Mouse (Mus musculus) induced T-regulatory cell, adult 2 months (primary cell): ENCODE data around the gene Gm44790.

Experiments
- DNase-seq: peaks from one replicate; pipeline ENCODE4 v3.0.0-alpha.2; 2012; ENCODE audit warnings: low read depth

Gene Gm44790

DNA sequence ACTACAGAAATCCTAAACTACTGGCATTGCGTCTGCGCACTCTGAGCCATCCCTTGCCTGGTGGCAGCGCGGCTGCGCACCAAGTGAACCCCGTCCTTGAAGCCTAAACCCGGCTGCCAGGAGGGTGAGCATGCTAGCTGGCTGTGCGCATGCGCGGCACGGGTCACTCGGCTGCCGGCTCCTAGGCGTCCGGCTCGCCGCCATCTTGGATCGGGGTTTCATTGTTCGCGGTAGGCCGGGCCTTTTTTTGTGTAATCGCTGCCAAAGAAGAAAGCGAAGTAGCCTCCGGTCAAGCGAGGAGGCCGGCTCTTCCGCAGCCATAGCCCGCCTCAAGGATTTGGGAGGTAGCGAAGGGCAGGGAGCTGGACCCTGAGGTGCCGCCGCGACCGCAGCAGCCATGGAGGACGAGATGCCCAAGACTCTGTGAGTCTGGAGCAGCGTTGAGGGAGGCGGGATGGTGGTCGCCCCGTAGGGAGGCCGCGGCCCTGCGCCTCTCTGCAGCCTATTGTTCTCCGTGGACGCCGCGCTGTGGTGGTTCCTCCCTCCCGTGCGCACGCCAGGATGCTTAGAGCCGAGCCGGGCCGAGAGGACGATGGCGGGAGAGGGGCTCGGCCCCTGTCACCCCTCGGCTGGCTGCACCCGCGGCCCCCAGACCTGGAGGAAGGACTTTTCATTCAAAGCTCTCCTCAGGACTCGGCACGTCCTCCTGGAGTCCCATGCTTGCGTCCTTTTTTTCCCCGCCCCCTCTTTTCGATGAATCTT lies 22.2 kb upstream of the Gm44790 start, which contains the start of gene Tia1:
Gene Tia1, plus strand, starts transcription at position 120 of the 762 bp plus-strand sequence.
- DNase-seq, result peak; percentile 98

DNA sequence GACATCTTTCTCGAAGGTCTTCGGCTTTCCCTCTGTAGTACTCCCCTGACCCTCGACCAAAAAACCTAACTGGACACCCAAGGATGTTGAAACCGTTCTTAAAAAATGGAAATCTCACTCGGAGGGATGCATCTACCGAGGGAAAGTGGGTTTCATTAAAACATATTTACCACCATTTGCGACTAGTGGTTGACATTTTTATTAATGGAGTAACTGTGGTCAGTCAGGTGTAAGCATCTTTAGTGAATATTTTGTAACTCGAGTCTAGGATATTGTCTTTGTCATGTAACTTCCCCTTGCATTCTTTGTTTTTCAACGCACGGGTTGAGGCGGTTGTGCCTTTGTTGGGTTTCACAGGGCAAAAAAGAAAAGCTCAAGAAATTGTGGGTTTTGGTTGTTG lies 21.5 kb upstream of the Gm44790 start:
- peak; percentile 57 for DNase-seq

DNA sequence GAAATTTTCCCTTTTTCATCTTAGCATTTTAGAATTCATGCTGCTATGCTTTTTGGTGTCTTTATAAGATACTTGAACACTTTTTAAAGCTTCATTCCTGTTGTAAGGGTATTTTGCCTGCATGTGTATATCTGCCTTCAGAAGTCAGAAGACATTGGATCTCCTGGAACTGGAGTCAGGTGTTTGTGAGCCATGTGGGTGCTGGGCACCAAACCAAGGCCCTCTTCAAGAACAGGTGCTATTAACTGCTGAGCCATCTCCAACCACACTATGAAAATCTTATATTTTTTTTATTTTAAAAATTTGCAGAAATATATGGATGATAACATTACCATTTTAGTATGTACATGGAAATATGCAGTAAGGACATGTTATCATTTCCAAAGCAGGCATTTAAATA lies 20.2 kb upstream of the Gm44790 start:
- no peak for DNase-seq

DNA sequence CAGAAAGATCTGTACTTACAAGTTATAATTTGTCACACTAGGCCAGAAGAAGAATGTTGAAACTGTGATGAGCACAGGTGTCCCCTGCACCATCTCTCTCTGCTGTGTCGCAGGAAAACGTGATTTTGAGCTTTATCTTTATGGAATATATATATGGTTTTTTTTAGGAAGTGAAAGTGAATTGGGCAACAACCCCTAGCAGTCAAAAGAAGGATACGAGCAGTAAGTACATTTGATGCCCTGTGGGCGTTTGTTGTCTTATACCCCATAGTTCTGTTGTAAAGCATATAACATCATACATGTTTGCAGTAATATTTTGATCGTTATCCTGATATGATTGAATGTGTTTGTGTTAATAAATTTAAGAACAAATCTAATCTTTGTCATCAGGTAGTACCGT lies 7.7 kb upstream of the Gm44790 start:
- DNase-seq, result no peak

DNA sequence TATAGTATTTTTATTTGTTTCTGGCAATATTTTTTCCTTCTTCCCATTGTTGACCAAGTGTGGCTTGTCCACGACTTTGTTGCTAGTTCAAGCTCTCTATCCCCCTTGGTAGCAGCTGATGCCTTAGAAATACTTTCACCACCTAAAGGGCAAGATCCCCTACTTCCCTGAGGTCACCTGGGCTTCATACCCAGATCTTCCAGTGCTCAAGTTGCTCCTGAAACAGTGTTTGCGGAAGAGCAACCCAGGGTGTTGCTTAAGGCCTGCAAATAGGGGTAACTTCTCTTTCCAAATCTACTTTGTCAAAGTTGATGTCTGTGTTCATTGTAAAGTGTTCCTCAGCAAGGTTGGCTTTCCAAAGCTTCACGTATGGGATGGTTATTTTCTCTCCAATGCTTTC lies 7.2 kb upstream of the Gm44790 start:
- DNase-seq, result no peak

DNA sequence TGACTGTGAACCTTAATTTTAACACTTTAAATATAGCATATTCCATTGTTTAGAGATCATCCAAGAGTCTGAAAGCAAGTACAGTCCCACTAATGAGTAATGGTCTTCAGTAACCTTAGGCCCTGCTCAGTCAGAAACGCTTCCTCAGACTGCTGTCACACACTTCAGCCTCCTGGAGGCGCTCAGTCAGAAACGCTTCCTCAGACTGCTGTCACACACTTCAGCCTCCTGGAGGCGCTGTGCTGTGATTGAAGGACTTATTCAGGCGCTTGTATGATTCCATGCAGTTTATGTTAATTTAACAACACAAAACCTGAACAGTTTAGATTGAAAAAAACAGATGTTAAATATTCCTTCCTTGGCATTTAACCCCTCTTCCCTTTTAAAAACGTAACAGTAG lies 6.0 kb upstream of the Gm44790 start:
- peak; percentile 67 for DNase-seq

DNA sequence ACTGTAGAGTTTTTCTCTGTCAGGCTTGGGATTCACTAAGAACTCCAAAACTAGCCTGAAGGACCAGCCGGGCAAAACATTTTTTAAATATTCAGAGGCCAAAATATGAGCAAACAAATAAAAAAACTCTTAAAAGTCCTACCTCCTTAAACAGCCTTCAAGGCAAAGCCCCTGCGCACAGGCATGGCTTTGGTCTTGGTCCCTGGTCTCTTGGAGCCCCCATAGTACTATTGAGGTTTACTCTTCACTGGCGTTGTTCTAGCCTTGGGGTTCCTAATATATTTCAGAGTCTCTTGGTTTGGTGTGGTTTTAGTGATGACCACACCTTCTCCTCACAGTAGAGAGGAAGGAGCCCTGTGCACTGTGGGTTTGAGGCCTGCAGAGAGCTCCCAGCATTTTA lies 5.1 kb downstream of the Gm44790 start:
- no peak for DNase-seq

DNA sequence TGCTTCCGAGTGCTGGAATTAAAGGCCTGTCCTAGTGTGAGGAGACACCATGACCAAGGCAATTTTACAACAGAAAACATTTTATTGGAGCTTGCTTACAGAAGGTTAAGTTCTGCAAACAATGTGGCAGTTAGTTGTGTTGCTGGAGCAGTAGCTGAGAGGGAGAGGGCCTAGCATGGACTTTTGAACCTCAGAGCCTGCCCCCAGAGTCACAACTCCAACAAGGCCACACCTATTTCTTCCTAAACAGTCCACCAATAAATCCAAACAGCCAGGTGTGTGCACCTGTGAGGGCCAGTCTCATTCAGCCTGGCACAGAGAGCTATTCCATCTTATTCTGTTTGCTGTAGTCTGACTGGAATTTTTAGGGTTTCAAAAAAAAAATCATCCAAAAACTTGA lies 7.2 kb downstream of the Gm44790 start:
- DNase-seq, result no peak

DNA sequence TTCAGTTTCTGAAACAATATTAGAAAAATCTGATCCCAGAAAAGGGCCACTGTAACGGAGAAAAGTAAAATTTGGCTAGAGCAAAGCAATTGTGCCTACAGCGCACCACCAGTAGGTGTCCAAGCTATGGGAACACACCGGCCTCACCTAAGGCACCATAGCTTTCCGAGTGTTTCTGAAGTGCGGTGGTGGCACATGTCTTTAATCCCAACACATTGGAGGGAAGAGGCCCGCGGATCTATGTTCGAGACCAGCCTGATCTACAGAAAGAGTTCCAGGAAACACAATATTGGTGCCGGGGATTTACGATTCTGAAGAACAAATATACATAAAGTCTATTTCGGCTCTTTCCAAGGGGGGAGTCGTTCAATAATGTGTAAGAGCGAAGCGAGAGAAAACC lies 11.3 kb downstream of the Gm44790 start:
- DNase-seq, result peak; percentile 82

DNA sequence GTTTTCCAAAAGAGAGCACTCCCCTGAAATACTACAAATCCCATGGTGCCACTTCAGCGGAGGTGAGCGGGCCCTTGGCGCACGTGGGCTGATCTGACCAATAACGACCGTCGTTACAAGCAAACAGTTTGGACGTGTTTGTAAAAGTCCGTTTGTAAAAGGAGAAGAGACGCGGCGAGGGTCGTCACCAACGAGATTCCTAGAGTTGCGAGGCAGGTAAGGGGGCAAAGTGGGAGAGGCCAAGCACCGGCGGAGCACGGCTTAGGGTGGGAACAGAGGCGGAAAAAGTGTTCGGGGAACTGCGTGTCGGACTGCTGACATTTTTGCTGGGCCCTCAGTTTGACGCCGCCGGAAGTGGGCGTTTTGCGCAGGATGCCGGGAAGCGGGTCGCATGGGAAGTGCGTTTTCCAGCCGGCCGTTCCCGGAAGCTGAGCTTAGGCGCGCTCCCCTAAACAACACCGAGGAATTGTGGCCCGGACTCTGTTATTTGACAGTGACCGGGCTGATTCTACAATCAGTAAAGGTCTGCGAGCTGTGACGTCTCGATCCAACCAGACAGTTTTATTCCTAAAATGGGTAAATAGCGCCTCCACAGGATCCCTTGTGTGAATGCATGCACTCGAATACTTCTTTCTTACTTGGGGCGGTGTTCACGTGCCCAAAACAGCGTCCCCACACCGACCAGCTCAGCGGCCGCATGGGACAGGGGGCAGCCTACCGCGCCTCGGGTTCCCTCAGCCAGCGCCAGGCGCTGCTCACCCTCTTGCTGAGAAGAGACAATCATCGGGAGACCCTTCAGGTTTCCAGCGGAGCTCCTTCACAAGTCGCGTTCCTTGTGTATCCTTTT lies 12.0 kb downstream of the Gm44790 start, which contains the start of gene C87436:
Gene C87436, plus strand, starts transcription at position 103 of the 847 bp plus-strand sequence.
- peak; percentile 98 for DNase-seq

DNA sequence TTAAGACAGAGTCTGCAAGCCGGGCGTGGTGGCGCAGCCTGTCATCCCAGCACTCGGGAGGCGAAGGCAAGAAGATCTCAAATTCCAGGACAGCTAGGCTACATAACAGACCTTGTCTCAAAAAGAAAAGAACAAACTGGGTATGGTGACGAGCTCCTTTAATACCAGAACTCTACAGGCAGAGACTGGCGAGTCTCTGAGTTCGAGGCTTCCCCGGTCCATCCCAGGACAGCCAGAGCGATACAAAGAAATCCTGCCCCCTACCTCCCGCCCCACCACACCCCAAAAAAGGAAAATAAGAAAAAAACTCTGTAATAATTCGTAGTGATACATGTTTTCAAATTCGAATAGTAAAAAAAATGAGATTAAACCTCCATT lies 12.7 kb downstream of the Gm44790 start:
- DNase-seq, result no peak

DNA sequence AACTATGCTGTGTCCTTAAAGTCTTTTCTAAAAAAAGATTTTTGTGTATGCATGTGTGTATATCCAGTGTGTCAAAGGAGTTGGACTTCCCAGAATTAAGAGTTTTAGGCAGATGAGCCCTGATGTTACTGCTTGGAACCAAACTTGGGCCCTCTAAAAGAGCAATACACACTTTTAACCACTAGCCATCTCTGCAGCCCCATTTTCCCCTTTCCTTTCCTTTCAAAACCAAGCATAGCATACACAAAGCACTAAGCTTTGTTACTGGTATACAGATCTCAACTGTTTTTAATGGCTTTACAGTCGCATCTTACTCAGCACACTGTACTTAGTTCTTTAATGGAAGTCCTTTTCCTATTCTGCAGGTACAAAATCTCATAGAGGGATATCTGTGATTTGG lies 13.1 kb downstream of the Gm44790 start:
- peak; percentile 33 for DNase-seq

DNA sequence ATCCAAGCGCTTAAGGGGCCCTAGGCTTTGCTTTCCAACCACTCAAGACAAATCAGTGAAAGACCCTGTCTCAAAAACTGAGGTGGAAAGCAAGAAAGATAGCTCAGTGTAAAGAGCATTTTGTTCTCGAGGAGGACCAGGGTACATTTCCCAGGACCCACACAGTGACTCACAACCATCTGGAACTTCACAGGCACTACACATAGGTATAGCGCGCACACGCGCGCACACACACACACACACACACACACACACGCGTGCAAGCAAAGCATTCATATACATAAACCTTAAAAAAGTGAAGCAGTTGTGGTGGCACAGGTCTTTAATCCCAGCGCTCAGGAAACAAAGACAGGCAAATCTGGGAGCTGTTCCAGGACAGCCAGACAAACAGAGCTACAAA lies 15.1 kb downstream of the Gm44790 start:
- no peak for DNase-seq

DNA sequence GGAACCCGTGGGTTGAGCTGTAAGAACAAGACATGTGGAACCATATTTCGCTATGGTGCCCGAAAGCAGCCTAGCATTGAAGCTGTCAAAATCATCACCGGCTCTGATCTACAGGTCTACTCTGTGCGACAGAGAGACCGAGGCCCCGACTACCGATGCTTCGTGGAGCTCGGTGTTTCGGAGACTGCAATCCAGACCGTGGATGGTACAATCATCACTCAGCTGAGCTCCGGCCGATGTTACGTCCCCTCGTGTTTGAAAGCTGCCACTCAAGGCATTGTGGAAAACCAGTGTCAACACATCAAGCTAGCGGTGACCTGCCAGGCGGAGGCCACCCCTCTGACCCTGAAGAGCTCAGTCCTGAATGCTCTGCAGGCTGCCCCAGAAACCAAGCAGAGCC lies 19.1 kb downstream of the Gm44790 start:
- DNase-seq, result no peak

DNA sequence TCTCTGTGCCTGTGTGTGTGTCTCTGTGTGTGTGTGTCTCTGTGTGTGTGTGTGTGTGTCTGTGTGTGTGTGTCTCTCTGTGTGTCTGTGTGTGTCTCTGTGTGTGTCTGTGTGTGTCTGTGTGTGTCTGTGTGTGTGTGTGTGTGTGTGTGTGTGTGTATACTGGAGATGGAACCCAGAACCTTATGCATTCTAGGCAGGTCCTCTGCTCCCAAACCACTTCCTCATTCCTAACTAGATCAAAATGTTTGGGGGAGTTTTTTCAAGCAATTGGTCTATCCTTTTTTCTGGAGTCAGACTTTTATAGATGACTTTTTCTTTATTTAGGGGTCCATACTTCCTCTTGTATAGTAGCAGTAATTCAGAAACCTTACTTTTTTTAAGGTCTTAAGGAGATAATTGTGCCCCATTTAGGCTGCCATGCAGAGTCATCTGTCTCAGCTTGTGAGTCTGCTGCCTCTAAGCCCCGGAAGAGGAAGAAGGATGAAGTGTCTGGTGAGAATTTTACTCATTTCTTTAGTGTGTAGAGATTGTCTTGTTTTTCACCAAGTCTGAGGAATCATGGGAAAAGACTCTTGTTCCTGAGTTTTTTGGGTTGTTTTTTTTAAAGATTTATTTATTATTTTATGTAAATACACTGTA lies 20.6 kb downstream of the Gm44790 start:
- no peak for DNase-seq

DNA sequence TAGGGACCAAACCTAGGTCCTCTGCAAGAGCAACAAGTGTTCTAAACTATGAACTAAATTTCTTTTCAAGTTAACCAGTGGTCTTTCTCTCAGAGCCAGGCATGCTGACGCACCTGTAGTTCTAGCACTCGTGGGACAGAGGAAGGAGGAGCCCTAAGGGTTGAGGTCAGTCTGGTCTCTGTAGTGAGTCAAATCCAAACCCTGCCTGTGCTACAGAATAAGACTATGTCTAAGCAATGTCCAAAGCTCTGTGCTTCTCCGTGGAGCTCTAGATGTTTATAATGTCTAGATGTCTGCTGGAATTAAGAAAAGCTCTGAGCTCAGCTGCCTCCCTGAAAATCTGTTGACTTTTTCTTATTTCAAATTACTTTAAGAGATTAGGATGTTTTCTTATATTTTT lies 30.3 kb downstream of the Gm44790 start:
- no peak for DNase-seq

DNA sequence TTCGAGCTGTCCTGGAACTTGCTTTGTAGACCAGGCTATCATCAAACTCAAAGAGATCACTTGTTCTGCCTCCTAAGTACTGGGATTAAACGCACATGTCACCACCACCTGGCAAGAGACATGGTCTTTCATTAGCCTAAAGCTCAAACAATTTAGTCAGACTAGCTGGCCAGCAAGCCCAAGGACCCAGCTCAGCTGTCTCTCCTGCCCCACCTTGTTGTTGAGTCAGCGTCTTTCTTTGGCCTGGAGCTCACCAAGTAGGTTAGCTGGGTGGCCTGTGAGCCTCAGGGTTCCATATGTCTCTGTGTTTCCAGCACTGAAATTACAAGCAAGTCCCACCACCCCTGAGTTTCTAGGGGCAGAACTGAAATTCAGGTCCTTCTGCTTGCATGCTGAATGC lies 36.6 kb downstream of the Gm44790 start:
- no peak for DNase-seq

DNA sequence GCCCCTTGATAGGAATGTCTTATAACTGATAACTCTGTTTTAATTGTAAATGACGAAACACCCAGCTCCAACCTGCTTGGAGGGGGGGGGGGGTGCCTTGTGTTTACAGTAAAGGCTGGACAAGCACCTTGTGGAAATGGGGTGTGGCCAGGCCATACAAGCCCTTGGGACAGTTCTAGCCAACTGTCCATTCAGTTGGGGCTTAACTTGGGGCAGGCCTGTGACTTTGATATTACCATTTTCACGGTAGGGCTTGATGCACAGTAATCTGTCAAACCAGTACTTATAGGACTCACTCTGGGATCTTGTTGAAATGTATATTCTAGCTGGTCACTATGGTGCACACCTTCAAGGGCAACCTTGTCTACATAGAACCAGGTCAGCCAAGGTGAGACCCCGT lies 44.9 kb downstream of the Gm44790 start:
- DNase-seq, result no peak

DNA sequence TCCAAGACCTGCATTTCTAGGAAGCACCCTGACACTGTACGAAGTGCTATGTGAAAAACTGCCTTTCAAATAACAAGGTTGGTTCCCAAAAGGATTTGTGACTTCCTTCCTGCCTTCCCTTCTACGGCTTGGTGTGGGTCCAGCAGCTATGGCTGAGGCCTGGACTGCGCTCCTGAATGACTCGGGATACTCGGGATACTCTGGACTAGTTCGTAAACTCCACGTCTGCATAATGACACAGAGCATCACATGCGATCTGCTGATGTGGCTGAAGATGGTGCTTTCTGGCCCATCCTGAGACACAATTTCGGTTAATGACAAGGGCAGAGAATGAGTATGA lies 45.3 kb downstream of the Gm44790 start:
- no peak for DNase-seq

DNA sequence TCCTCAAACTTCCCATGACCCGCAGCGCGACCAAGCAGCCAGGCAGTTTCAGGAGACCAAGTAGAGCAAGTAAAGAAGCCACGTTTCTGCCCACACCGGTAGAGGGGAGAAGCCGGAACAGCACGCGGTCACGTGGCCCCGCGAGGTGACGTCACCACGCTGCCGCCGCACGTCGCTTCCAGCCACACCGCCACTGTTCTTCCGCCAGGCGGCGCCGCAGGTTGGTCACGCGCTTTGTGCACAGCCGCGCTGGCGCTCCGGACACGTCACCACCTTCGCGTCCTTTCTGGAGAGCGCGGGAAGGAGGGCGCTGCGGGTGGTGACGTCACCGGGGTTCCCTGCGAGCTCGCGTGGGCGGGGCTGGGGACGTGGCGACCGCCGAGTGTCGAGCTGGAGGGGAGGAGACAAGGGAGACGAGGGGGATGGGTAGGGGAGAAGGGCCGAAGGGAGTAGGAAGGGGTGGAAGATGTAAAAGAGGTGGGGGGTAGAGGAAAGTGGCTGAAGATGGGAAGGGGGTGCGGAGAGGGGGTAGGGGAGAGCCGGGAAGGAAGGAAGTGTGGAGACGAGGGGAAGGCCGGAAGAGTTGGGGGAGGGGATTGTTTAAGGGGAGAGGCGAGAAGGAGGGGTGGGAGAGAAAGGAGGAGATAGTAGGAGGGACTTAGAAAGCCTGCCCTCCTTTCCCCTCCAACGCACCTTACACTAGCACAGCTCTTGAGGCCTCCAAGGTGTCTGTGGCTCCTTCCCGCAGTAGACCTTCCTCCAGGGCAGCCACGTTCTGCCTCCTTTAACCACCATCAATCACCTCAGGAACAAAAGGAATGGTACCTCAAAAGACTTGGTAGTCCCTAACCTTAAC lies 45.9 kb downstream of the Gm44790 start:
- DNase-seq, result peak; percentile 100

DNA sequence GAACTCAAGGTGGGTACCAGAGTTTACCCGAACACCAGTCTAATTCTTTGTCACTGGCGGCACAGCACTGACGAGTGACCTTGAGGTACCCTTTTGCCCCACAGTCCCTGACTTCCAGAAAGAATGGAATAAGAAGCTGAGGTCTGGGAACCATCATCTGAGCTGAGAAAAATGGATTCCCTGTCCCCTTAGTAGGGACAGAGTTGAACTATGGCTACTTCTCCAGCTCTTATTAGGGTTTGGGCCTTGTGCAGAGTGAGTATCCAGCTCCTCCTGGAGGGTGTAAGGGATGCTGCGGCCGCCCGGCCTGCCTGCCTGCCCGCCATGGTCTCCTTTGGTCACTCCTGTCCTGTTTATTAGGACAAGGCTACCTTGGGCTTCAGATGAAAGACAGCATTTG lies 46.6 kb downstream of the Gm44790 start:
- no peak for DNase-seq

DNA sequence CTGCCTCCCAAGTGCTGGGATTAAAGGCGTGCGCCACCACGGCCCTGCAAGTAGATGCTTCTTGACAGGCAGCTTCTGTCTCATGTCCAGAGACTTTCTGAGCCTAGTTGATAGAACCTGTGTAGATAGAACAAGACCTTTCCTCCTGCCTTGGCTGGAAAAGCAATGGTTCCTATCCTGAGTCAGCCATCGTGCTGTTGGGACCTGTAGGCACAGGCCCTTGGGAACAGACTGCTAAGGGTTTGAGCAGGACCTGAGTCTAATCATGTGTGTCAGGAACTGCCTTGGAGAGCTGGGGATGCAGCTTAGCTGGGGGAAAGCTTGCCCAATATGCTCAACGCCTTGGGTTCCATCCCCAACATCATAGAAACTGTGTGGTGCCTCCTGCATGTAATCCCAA lies 47.6 kb downstream of the Gm44790 start:
- no peak for DNase-seq
